Mouse (Mus musculus) hindbrain, embryonic 10.5 days (tissue): ENCODE results near the gene Wfikkn1. TPM values are rescaled to one million over a fixed set of nuclear protein-coding genes. Genes with fewer than 3 reads are reported as not detected.

Source experiments
- DNase-seq: peaks from one replicate; pipeline ENCODE4 v3.0.0-alpha.2; 2017; ENCODE audit warnings: low spot score
- H3K27ac ChIP-seq: fragments of 300-500 bp; sonication (generic); 2 replicates; pipeline ENCODE4 v1.5.1; 2016; ENCODE audit warnings: mild to moderate bottlenecking, moderate library complexity
- H3K27me3 ChIP-seq: fragments of 300-500 bp; sonication (generic); 2 replicates; pipeline ENCODE4 v1.6.1; 2016; ENCODE audit warnings: mild to moderate bottlenecking; ENCODE audit not compliant: poor library complexity, insufficient read depth, severe bottlenecking
- H3K36me3 ChIP-seq: fragments of 300-500 bp; sonication (generic); 2 replicates; pipeline ENCODE4 v1.6.1; 2016; ENCODE audit warnings: mild to moderate bottlenecking, moderate library complexity
- H3K4me1 ChIP-seq: fragments of 300-500 bp; sonication (generic); replicated peaks from 2 replicates; pipeline ENCODE4 v1.6.1; 2016; ENCODE audit warnings: mild to moderate bottlenecking
- H3K4me3 ChIP-seq: fragments of 300-500 bp; sonication (generic); 2 replicates; pipeline ENCODE4 v1.5.1; 2016; ENCODE audit warnings: mild to moderate bottlenecking, moderate library complexity
- H3K9me3 ChIP-seq: fragments of 300-500 bp; sonication (generic); 2 replicates; pipeline ENCODE4 v1.6.1; 2016; ENCODE audit warnings: mild to moderate bottlenecking, moderate library complexity
- WGBS: fragments of 180-500 bp; shearing (Covaris S2); methylation state at CpG from one replicate; pipeline ENCODE4 v1.1.7; 2016; 5-methylcytosine and 5-hydroxymethylcytosine counted together
- polyA plus RNA-seq: library from polyadenylated mRNA; unstranded; fragments of >200 nt; fragmentation: Nextera tagmentation; extraction: Ambion mirVana; gene quantifications from 2 replicates; pipeline ENCODE4 v1.2.1, GENCODE M21; 2016

The Wfikkn1 gene
- 5.8 and 26.3 TPM in 2 replicates for polyA plus RNA-seq

DNA sequence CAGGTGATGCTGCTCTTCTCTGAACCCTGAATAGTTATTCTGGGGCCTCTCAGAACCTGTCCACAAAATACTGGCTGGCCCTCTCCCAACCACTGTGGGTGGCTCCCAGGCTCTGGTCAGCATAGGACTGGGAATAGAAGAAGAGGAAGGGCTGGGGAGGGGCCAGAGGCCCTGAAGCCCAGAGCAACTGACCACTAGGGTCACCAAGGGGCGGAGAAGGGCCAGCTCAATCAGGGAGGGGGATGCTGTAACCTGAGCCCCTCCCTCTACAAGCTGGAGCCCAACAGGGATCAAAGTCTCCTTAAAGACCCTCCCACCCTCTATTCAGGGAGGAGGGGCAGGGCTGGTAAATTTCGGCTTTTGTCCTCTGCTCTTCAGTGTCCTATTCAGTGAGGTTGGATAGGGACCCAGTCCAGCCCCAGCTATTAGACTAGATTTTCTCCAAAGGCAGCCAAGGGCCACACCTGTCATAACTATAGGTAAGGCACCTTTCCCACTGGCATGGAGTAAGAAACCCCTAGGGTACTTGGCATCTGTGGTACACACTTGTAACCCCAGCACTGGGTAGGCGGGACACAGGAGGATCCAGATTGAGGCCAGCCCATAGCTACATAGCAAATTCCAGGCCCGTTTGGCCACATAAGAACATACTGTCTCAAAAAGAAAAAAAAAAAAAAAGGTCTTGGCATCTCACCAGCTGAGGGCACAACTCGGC, at the start of gene Wfikkn1:
Gene Wfikkn1, minus strand, starts transcription at position 663 of the 715 bp plus-strand sequence.
- Histone ChIP-seq H3K4me1 (peaks cover 94% of the 10 kb centered on the region), H3K27ac (peak within 1 kb of the TSS; percentile 93), H3K36me3 (peaks cover 63% of the 10 kb centered on the region), H3K9me3 (no peaks in the 10 kb centered on the region), H3K4me3 (peak within 1 kb of the TSS; percentile 29), H3K27me3 (no peaks in the 10 kb centered on the region; the same call in 1 of the 2 replicates)
- DNase-seq: peak; percentile 76
- 12% methylated on average over 5 of the region's 5 CpGs for WGBS

DNA sequence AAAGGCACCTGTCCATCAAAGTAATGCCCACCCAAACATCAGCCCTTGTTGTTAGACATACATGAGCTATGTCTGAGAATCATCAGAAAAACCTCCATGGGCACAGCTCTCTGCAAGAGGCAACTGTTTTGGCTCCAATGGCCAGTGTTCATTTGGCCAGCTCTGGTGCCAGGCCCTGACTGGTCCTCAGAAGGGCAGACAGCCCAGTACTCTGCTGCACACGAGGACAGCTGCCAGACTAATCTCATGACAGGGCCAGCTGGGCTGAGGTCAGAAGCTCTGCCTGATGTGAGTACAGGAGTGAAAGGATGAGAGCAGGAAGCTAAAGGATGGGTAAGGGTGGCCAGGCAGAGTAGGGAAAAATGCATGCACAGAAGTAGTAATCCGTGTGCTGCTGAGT, 44.7 kb upstream of the Wfikkn1 start:
- Histone ChIP-seq H3K36me3 (peaks cover 53% of the 10 kb centered on the region), H3K4me1 (peaks cover 11% of the 10 kb centered on the region), H3K27ac (no peak overlapping the region), H3K4me3 (no peak overlapping the region), H3K27me3 (no peaks in the 10 kb centered on the region), H3K9me3 (no peaks in the 10 kb centered on the region)
- no peak for DNase-seq
- WGBS: 83% methylated on average over 2 of the region's 2 CpGs

DNA sequence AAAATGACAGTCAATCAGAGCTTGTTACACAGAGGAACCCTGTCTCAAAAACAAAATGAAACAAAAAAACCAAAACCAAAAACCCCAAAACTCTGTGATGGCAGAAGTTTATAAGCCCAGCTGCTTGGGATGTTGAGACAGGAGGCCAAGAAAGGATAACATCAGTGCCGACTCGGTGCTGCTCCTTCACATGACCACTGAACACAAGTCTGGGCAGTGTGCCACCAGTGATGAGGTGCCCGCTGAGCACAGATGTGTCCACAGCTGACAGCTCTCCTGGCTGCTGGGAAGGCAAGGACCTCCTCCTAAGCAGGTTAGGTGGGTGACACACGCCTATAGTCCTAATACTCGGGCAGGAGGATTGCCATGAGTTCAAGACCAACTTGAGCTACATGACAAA, 41.5 kb upstream of the Wfikkn1 start:
- H3K4me3 ChIP-seq: no peak overlapping the region
- peaks cover 32% of the 10 kb centered on the region for H3K36me3 ChIP-seq
- H3K27ac ChIP-seq: no peak overlapping the region
- no peaks in the 10 kb centered on the region for H3K27me3 ChIP-seq
- H3K9me3 ChIP-seq: no peaks in the 10 kb centered on the region
- no peak for DNase-seq
- WGBS: 80% methylated on average over 5 of the region's 5 CpGs
- H3K4me1 ChIP-seq: peaks cover 37% of the 10 kb centered on the region

DNA sequence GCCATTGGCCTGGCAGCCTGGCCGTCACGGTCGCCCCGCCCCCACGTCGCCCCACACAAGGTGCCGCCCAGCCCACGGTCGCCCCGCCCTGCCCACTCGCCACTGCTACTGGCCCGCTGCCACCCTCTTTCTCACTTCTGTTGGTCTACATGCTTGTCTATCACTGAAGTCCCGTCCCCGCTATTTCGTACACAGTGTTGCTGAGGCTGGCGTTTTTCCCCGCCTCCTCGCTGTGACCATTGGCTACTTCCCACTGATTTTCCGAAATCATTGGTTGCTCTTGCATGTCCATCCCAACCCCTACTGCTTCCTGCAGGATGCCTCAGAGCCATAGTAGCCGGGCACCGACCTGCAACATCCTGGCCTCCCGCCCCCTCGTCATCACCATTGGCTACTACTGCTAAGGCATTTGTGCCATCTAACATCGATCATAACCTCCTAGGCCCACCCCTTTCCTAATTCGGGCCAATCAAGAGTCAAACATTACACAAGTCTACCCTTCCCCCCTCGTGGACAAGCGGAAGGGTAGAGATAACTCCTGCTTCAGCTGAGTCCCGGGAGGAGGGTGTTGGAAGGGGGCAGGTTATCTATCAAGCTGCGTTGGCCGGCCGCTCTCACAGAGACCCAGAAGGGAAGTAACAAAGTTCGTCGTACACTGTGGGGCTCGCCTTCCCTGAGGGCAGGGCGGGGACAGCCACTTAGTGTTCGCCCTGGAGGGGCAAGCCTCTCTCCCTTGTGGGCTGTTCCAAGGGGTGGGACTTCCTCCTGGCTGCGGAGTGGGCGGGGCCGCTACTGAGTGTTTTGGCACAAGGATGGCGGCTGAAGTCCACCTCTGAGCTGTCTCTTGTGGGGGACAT, 39.4 kb upstream of the Wfikkn1 start:
- Histone ChIP-seq H3K4me3 (peak overlapping the region; percentile 98), H3K9me3 (no peaks in the 10 kb centered on the region), H3K36me3 (peaks cover 20% of the 10 kb centered on the region), H3K4me1 (peaks cover 40% of the 10 kb centered on the region), H3K27ac (peak overlapping the region; percentile 93), H3K27me3 (no peaks in the 10 kb centered on the region)
- peak; percentile 99 for DNase-seq
- WGBS: under 1% methylated on average over 40 of the region's 40 CpGs

DNA sequence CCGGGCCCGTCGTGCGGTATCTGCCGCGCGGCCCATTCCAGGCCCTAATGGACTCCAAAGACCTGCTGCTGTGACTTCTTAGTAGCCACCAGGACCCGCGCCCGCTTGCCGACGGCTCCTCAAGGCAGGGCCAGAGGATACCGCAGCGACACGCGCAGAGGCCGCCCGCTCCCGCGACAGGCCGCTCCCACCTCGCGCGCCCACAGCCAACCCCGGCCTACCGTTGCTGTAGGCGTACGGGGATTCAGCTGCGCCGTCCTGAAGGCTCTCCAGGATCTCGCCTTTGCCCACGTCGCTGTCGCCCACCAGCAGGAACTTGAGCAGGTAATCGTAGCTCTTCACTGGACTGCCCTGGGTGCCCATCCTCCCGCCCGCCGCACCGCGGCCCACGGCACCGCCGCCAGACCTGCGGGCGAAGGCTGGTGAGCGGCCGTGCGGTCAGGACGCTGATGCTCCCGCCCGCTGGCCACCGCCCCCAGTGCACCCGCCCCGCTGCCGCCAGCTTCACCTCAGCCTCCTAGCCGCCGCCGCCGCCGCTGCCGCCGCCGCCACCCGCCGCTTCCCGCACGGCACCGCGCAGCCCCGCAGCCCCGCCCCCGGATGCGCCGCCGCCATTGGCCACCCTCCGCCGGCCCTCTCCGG, 38.6 kb upstream of the Wfikkn1 start, which contains the start of gene Rab40c:
Gene Rab40c, minus strand, starts transcription at position 584 of the 642 bp plus-strand sequence.
- Histone ChIP-seq H3K9me3 (no peaks in the 10 kb centered on the region), H3K27me3 (no peaks in the 10 kb centered on the region), H3K36me3 (peaks cover 24% of the 10 kb centered on the region), H3K4me3 (peak within 1 kb of the TSS; percentile 98), H3K27ac (peak within 1 kb of the TSS; percentile 93), H3K4me1 (peaks cover 40% of the 10 kb centered on the region)
- no peak for DNase-seq
- under 1% methylated on average over 78 of the region's 78 CpGs for WGBS

DNA sequence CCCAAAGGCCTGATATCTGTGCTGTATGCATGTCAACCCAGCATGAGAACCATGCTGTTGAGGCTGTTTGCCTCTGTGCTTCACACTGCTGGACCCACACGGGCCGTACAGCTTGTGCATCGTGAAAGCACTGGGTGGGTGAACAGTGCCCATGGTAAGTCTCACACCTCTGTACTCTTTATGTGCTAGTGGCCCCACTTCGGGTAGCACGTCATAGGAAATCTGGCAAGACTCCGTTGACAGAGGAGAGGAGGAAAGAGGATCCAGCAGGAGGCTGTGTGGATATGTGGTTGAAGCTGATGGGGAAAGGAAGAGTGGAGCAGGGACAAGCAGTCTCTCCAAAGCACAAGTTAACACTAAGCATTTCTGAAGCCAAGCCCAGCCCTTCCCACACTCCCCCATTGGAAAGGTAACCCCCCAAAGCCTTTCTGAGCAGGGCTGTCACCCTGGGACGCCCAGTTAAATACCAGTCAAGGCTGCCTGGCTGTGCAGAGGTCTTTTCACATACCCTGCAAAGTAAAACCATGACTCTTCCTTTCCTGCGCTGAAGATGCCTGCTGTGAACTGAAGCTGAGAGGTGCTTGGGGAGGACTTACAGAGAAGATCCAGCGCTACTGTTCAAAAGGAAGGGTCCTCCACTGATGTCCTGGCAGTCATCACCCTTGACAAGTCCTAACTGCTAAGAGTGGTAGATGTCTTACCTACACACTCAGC, 37.5 kb upstream of the Wfikkn1 start:
- peaks cover 40% of the 10 kb centered on the region for H3K4me1 ChIP-seq
- WGBS: 83% methylated on average over 9 of the region's 9 CpGs
- DNase-seq: no peak
- H3K27me3 ChIP-seq: no peaks in the 10 kb centered on the region
- peak overlapping the region; percentile 98 for H3K4me3 ChIP-seq
- peaks cover 29% of the 10 kb centered on the region for H3K36me3 ChIP-seq
- no peak overlapping the region for H3K27ac ChIP-seq
- no peaks in the 10 kb centered on the region for H3K9me3 ChIP-seq

DNA sequence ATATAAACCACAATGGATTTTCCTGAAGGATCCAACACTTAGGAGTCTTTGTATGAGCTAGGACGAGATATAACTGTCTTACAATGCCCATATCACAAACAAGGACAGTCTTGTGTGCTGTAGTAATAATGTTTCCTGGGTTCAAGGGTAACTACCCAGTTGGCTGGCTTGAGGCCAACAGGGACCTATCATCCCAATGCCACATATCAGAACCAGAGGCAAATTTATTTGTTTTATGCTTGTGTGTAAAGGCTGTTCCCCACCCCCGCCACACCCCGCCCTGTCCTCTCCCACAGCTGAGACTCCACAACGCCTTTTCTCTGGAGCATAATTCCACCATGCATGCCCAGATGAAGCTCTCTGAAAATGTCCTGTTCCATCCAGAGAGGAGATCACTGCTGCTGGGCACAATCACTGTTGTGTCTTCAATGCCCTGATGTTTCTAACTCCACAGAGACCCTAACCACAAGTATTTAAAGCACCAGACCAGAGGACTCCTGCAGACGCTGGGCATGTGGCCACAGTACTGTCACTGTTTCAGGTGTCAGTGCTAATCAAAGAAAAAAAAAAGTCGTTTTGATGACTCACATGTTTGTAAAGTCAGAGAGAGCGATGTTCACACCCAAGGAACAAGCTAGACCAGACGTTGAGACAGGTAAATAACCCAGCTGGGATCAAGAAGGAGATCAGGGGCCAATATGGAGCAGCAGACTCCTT, 36.4 kb upstream of the Wfikkn1 start:
- H3K27ac ChIP-seq: no peak overlapping the region
- peak overlapping the region; percentile 98; the same call in 1 of the 2 replicates for H3K4me3 ChIP-seq
- DNase-seq: no peak
- H3K27me3 ChIP-seq: no peaks in the 10 kb centered on the region
- WGBS: 91% methylated on average over 8 of the region's 8 CpGs
- H3K36me3 ChIP-seq: peaks cover 30% of the 10 kb centered on the region
- H3K4me1 ChIP-seq: peaks cover 40% of the 10 kb centered on the region
- no peaks in the 10 kb centered on the region for H3K9me3 ChIP-seq

DNA sequence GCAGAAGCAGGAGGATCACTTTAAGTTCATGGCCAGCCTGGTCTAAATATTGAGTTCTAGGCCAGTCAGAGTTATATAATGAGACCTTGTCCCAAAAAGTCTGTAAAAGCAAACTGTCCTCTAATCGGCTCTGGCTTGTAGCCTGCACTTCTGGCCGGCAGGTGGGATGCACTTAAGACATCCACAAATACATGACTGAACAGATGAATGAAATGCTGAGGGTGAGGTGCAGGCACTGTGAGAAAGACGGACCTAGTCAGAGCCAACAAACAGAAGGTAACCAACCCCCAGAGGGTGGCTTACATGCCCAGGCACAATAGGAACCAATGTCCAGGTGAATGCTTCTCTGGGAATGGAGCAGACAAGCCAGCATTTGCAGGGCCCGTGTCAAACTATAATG, 33.6 kb upstream of the Wfikkn1 start:
- H3K4me1 ChIP-seq: peaks cover 27% of the 10 kb centered on the region
- H3K27me3 ChIP-seq: no peaks in the 10 kb centered on the region
- H3K36me3 ChIP-seq: peaks cover 41% of the 10 kb centered on the region
- WGBS: 90% methylated on average over 4 of the region's 4 CpGs
- no peak for DNase-seq
- H3K27ac ChIP-seq: no peak overlapping the region
- no peaks in the 10 kb centered on the region for H3K9me3 ChIP-seq
- H3K4me3 ChIP-seq: no peak overlapping the region

DNA sequence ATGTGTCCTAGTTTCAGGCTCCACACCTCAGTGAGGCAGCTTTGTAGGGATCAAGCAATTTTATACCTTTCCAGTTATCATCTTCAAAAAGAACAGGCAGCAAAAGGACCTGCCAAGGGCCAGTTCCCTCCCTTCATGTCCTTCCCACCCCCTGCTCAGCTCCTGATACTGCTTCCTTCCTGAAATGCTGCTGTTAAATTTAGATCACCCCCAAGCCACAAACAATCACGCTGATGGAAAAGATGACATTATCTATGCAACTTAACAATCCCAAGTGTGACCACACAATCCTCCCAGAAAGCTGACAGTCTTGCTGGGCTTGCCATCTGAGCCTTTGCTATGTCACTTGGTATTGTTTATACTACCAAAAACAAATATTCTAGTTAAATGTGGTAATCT, 33.2 kb upstream of the Wfikkn1 start:
- WGBS: 86% methylated on average over 1 of the region's 1 CpGs
- Histone ChIP-seq H3K4me3 (no peak overlapping the region), H3K4me1 (peaks cover 22% of the 10 kb centered on the region), H3K27ac (no peak overlapping the region), H3K27me3 (no peaks in the 10 kb centered on the region), H3K9me3 (no peaks in the 10 kb centered on the region), H3K36me3 (peaks cover 41% of the 10 kb centered on the region)
- no peak for DNase-seq

DNA sequence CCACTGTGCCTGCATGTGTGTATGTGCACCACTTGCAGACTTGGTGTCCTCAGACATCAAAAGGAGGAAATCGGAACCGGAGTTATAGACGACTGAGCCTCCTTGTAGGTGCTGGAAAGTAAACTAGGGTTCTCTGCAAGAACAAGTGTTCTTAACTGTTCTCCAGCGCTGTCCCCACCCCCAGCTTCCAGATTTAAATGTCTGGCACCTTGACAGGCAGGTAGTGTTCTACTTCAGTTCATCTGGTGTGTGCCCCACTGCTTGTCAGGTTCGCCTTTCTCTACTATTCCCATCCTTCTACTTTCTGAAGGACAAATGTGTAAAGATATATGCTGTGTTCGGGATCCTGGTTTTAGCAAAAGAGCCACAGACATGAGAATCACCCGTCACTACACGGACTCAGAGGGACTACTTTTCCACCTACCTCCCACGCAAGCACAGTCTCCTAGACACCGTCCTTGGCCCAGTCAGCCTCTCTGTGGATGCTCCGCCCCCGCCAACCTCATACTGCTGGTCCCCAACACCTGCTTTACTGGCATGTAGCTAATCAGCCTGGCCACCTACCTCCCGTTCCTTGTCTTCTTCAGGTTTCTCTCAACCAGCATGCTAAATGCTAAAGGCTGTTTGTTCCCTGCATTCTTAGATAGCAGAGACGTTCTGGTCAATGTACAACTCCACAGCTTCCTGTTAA, 32.7 kb upstream of the Wfikkn1 start:
- no peaks in the 10 kb centered on the region for H3K9me3 ChIP-seq
- 88% methylated on average over 14 of the region's 14 CpGs for WGBS
- H3K36me3 ChIP-seq: peaks cover 41% of the 10 kb centered on the region
- no peak for DNase-seq
- H3K4me3 ChIP-seq: no peak overlapping the region
- no peaks in the 10 kb centered on the region for H3K27me3 ChIP-seq
- H3K27ac ChIP-seq: no peak overlapping the region
- peaks cover 17% of the 10 kb centered on the region for H3K4me1 ChIP-seq

DNA sequence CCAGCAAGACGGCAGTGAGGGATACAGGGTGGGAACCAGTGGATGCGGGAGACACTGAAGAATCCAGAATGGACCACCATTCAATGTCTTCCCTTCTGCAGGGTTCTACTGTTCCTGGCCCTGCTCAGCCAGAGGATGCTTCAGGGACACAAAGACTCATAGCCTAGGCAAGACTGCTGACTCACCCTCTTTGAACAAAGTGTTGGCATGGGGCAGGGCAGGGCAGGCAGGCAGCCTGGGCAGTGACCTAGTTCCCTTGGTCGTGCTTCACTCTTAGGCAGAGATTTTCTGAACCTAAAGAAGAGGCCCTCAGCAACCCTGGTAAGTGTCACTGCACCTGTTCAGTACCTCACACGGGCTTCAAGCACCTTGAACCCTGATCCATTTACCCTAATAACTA, 31.2 kb upstream of the Wfikkn1 start:
- Histone ChIP-seq H3K27ac (no peak overlapping the region), H3K36me3 (peaks cover 36% of the 10 kb centered on the region), H3K4me1 (0 out of 2 replicates have a peak, but pooled peaks cover 2% of the 10 kb centered on the region), H3K4me3 (no peak overlapping the region), H3K27me3 (no peaks in the 10 kb centered on the region), H3K9me3 (no peaks in the 10 kb centered on the region)
- no peak for DNase-seq
- WGBS: 91% methylated on average over 4 of the region's 4 CpGs
